Mouse (Mus musculus) embryonic facial prominence, embryonic 11.5 days (tissue): Measurements from ENCODE around the gene Dpp9. TPM values are rescaled to one million over a fixed set of nuclear protein-coding genes. Genes with fewer than 3 reads are reported as not detected.

ENCODE experiments used
- ATAC-seq: fragments of 200-750 bp; cut with Nextera tagmentation; replicated peaks from 2 replicates; pipeline ENCODE4 v1.8.0; 2017; ENCODE audit warnings: low read depth; ENCODE audit not compliant: insufficient number of reproducible peaks, low FRiP score, low TSS enrichment
- DNase-seq: peaks from one replicate; pipeline ENCODE4 v3.0.0-alpha.2; 2015; ENCODE audit warnings: low spot score
- H3K27ac ChIP-seq: fragments of 300-500 bp; sonication (generic); replicated peaks from 2 replicates; pipeline ENCODE4 v1.5.1; 2014; ENCODE audit warnings: mild to moderate bottlenecking, low read depth, low read length, control low read depth
- H3K27me3 ChIP-seq: fragments of 300-500 bp; sonication (generic); 2 replicates; pipeline ENCODE4 v1.6.1; 2014; ENCODE audit warnings: mild to moderate bottlenecking, low read length, moderate library complexity, mixed read lengths; ENCODE audit not compliant: control insufficient read depth, insufficient read depth
- H3K36me3 ChIP-seq: fragments of 300-500 bp; sonication (generic); replicated peaks from 2 replicates; pipeline ENCODE4 v1.6.1; 2014; ENCODE audit warnings: low read depth, mild to moderate bottlenecking, low read length, moderate library complexity, mixed read lengths; ENCODE audit not compliant: control insufficient read depth, insufficient read depth
- H3K4me1 ChIP-seq: fragments of 300-500 bp; sonication (generic); 2 replicates; pipeline ENCODE4 v1.6.1; 2014; ENCODE audit warnings: low read length, mixed read lengths; ENCODE audit not compliant: control insufficient read depth, insufficient read depth
- H3K4me2 ChIP-seq: fragments of 300-500 bp; sonication (generic); 2 replicates; pipeline ENCODE4 v1.6.1; 2014; ENCODE audit warnings: low read depth, mild to moderate bottlenecking, control low read depth, low read length, moderate library complexity
- H3K4me3 ChIP-seq: fragments of 300-500 bp; sonication (generic); 2 replicates; pipeline ENCODE4 v1.5.1; 2014; ENCODE audit warnings: low read depth, low read length, control low read depth
- H3K9ac ChIP-seq: fragments of 300-500 bp; sonication (generic); replicated peaks from 2 replicates; pipeline ENCODE4 v1.6.1; 2014; ENCODE audit warnings: mild to moderate bottlenecking, control low read depth, low read length
- H3K9me3 ChIP-seq: fragments of 300-500 bp; sonication (generic); replicated peaks from 2 replicates; pipeline ENCODE4 v1.6.1; 2016; ENCODE audit warnings: mild to moderate bottlenecking, low read length, inconsistent platforms, mixed read lengths; ENCODE audit not compliant: control insufficient read depth
- WGBS: fragments of 180-500 bp; shearing (Covaris S2); extraction: QIAGEN DNeasy Blood & Tissue Kit; methylation state at CpG from one replicate; pipeline ENCODE4 v1.1.7; 2014; 5-methylcytosine and 5-hydroxymethylcytosine counted together
- polyA plus RNA-seq: library from polyadenylated mRNA; unstranded; fragments of >200 nt; fragmentation: Nextera tagmentation; extraction: Ambion mirVana; gene quantifications from 2 replicates; pipeline ENCODE4 v1.2.1, GENCODE M21; 2014

Dpp9 gene
- polyA plus RNA-seq, 1 experiment from 2014 or later, result 23.7 TPM

GRCm38 (mm10) chr17:56196860-56197259 lies 21.8 kb downstream of the Dpp9 start:
- 76% methylated on average over 2 of the region's 2 CpGs for WGBS
- H3K36me3 ChIP-seq, result peaks cover 15% of the 10 kb centered on the region
- peak; percentile 26 for DNase-seq

GRCm38 (mm10) chr17:56194765-56195164 lies 23.9 kb downstream of the Dpp9 start:
- no peaks in the 10 kb centered on the region for H3K4me1 ChIP-seq
- 89% methylated on average over 13 of the region's 13 CpGs for WGBS
- no peaks in the 10 kb centered on the region for H3K27me3 ChIP-seq
- no peak overlapping the region for H3K4me3 ChIP-seq
- DNase-seq, result no peak
- H3K9ac ChIP-seq, result no peak overlapping the region
- no peaks in the 10 kb centered on the region for H3K9me3 ChIP-seq
- no peak overlapping the region for H3K4me2 ChIP-seq
- peaks cover 15% of the 10 kb centered on the region for H3K36me3 ChIP-seq
- no peak for ATAC-seq
- no peak overlapping the region for H3K27ac ChIP-seq

More at GRCm38 (mm10) chr17:56196860-56197259, 21.8 kb downstream of the Dpp9 start:
- Histone ChIP-seq H3K4me2 (no peak overlapping the region), H3K27ac (no peak overlapping the region), H3K4me1 (no peaks in the 10 kb centered on the region), H3K9ac (no peak overlapping the region), H3K9me3 (no peaks in the 10 kb centered on the region), H3K4me3 (no peak overlapping the region), H3K27me3 (no peaks in the 10 kb centered on the region)
- no peak for ATAC-seq

GRCm38 (mm10) chr17:56194357-56194756 lies 24.3 kb downstream of the Dpp9 start:
- Histone ChIP-seq H3K9ac (no peak overlapping the region), H3K27me3 (no peaks in the 10 kb centered on the region), H3K4me2 (no peak overlapping the region), H3K9me3 (no peaks in the 10 kb centered on the region), H3K27ac (no peak overlapping the region), H3K36me3 (peaks cover 15% of the 10 kb centered on the region), H3K4me3 (no peak overlapping the region), H3K4me1 (no peaks in the 10 kb centered on the region)
- WGBS, result 91% methylated on average over 12 of the region's 12 CpGs
- no peak for DNase-seq
- ATAC-seq, result no peak

GRCm38 (mm10) chr17:56191266-56191665 lies 27.4 kb downstream of the Dpp9 start:
- Histone ChIP-seq H3K9me3 (no peaks in the 10 kb centered on the region), H3K4me2 (no peak overlapping the region), H3K27ac (no peak overlapping the region), H3K27me3 (no peaks in the 10 kb centered on the region), H3K36me3 (peaks cover 15% of the 10 kb centered on the region), H3K4me3 (no peak overlapping the region), H3K9ac (no peak overlapping the region), H3K4me1 (no peaks in the 10 kb centered on the region)
- 83% methylated on average over 6 of the region's 6 CpGs for WGBS
- ATAC-seq (no peak), DNase-seq (no peak)

- H3K4me3 ChIP-seq, result no peak overlapping the region
- H3K9me3 ChIP-seq, result no peaks in the 10 kb centered on the region
- H3K4me2 ChIP-seq, result no peak overlapping the region
- H3K9ac ChIP-seq, result no peak overlapping the region
- DNase-seq, result peak; percentile 28
- ATAC-seq, result peak; percentile 35; the same call in 1 of the 2 replicates
- H3K36me3 ChIP-seq, result peaks cover 9% of the 10 kb centered on the region
- H3K27ac ChIP-seq, result peak overlapping the region; percentile 57; the same call in 1 of the 2 replicates
- 39% methylated on average over 11 of the region's 11 CpGs for WGBS
- H3K27me3 ChIP-seq, result no peaks in the 10 kb centered on the region
- H3K4me1 ChIP-seq, result no peaks in the 10 kb centered on the region
Observed at GRCm38 (mm10) chr17:56185281-56186141, 33.2 kb downstream of the Dpp9 start.

DNA sequence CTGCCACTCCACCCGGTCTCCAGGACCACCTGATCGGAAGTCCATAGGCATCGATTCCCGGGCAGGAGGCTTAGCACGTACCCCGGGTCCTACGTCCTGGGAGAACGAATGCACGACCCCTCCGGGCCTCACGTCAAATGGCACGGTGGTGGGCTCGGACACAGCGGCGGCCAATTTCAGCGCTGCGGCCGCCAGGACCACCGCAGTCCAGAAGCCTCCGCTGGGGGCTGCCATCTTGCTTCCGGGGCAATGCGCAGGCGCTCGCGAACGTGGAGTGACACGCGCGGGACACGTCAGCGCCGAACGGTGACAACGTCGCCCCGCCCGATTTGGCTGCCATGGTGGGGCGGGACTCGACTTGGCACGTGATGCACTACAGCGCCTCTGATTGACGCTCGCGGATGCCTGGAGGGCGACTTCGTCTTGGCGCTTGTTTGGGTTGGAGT lies 35.0 kb downstream of the Dpp9 start, which contains the start of gene Mydgf:
TSS of gene Mydgf (minus strand) at position 263 of the 446 bp plus-strand sequence.
- H3K4me3 ChIP-seq, result peak within 1 kb of the TSS; percentile 83
- H3K27ac ChIP-seq, result peak within 1 kb of the TSS; percentile 35; the same call in 1 of the 2 replicates
- peak within 1 kb of the TSS; percentile 79 for H3K4me2 ChIP-seq
- peak within 1 kb of the TSS; percentile 82 for H3K9ac ChIP-seq
- ATAC-seq (peak; percentile 63), DNase-seq (peak; percentile 97)
- under 1% methylated on average over 47 of the region's 47 CpGs for WGBS
- H3K4me1 ChIP-seq, result no peaks in the 10 kb centered on the region
- no peaks in the 10 kb centered on the region for H3K27me3 ChIP-seq
- H3K36me3 ChIP-seq, result peaks cover 6% of the 10 kb centered on the region
- no peaks in the 10 kb centered on the region for H3K9me3 ChIP-seq

DNA sequence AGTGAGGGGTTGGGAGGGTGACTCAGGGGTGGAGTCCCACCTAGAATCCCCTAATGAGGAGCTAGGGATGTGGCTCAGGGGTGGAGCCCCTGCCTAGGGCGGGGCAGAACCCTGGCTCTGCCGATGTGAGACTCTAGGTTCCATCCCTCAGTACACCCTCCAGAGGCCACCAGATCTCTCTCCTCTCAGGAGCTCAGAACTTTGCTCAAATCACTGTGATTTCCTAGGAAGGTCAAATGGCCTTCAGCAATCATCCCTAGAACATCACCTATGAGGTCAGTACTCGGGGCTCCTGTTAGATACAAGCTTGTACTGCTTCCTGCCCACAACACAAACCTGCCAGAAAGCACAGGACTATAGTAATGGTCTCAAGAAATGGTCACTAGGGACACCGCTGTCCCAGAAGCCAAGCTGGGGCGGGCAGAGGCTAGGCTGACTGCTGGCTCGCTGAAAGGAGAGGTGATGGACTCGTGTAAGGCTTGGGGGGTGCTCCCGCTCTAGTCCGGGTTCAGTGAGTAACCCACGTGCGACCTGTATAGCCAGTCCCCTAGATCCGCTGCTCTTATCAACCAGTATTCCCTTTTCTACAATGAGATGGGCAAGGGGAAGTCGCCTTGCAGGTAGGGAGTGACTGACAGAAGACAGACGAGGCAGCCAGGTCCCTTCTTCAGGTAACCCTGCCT lies 35.6 kb downstream of the Dpp9 start:
- Histone ChIP-seq H3K36me3 (peaks cover 2% of the 10 kb centered on the region), H3K27ac (peak overlapping the region; percentile 35; the same call in 1 of the 2 replicates), H3K9ac (peak overlapping the region; percentile 82), H3K4me1 (no peaks in the 10 kb centered on the region), H3K4me2 (peak overlapping the region; percentile 79), H3K9me3 (no peaks in the 10 kb centered on the region), H3K4me3 (peak overlapping the region; percentile 83), H3K27me3 (no peaks in the 10 kb centered on the region)
- DNase-seq (no peak), ATAC-seq (peak; percentile 11)
- 1% methylated on average over 14 of the region's 14 CpGs for WGBS
